Mouse (Mus musculus): ENCODE data around the gene Odf2l. TPM values are rescaled to one million over a fixed set of nuclear protein-coding genes. Genes with fewer than 3 reads are reported as not detected.
A peak's percentile ranks its signal among the peaks of the same experiment; 100 is the strongest.

Gene Odf2l
- polyA plus RNA-seq, 2 experiments from 2014 or later: 8.8 to 9.4 TPM

- ATAC-seq: no peak
Observed at GRCm38 (mm10) chr3:145140236-145140635, 21.8 kb downstream of the Odf2l start.

GRCm38 (mm10) chr3:145142925-145143324, 24.5 kb downstream of the Odf2l start:
- no peak for ATAC-seq

- no peak for ATAC-seq
Observed at GRCm38 (mm10) chr3:145143856-145144255, 25.5 kb downstream of the Odf2l start.

- no peak for ATAC-seq
Observed at GRCm38 (mm10) chr3:145146871-145147270, 28.5 kb downstream of the Odf2l start.

GRCm38 (mm10) chr3:145147483-145147882, 29.1 kb downstream of the Odf2l start:
- no peak for ATAC-seq

- no peak for ATAC-seq
Observed at GRCm38 (mm10) chr3:145147952-145148351, 29.6 kb downstream of the Odf2l start.

- ATAC-seq: no peak
Observed at GRCm38 (mm10) chr3:145151092-145151491, 32.7 kb downstream of the Odf2l start.

GRCm38 (mm10) chr3:145151933-145152332, 33.5 kb downstream of the Odf2l start:
- no peak for ATAC-seq

- no peak for ATAC-seq
Observed at GRCm38 (mm10) chr3:145156883-145157282, 38.5 kb downstream of the Odf2l start.

- ATAC-seq: no peak
Observed at GRCm38 (mm10) chr3:145158441-145158840, 40.1 kb downstream of the Odf2l start.

GRCm38 (mm10) chr3:145166741-145167140, 48.4 kb downstream of the Odf2l start:
- no peak for ATAC-seq

- ATAC-seq: no peak
Observed at GRCm38 (mm10) chr3:145167766-145168165, 49.4 kb downstream of the Odf2l start.

GRCm38 (mm10) chr3:145168844-145169696, 50.7 kb downstream of the Odf2l start:
- ATAC-seq: peak; percentile 69

- no peak for ATAC-seq
Observed at GRCm38 (mm10) chr3:145170028-145170427, 51.6 kb downstream of the Odf2l start.

GRCm38 (mm10) chr3:145170604-145171389, 52.4 kb downstream of the Odf2l start:
- no peak for ATAC-seq

- ATAC-seq: no peak
Observed at GRCm38 (mm10) chr3:145171390-145172060, 53.1 kb downstream of the Odf2l start.

GRCm38 (mm10) chr3:145184645-145185044, 66.3 kb downstream of the Odf2l start:
- no peak for ATAC-seq

GRCm38 (mm10) chr3:145191972-145192371, 73.6 kb downstream of the Odf2l start:
- ATAC-seq: no peak

GRCm38 (mm10) chr3:145195240-145195923, 77.0 kb downstream of the Odf2l start:
- no peak for ATAC-seq

- no peak for ATAC-seq
Observed at GRCm38 (mm10) chr3:145198050-145198449, 79.7 kb downstream of the Odf2l start.

Data from activated CD4-positive, CD25-positive, alpha-beta regulatory T cell, adult 4 months (primary cell).